Mouse (Mus musculus) midbrain, embryonic 15.5 days (tissue): ENCODE measurements at regions not wholly inside any gene's neighbourhood (a gene's known extent, or its start where the extent isn't known, plus 50 kb on each side); places are given as distances from the start of the nearest gene placed in this dataset.

ENCODE experiments used
- ATAC-seq: fragments of 200-750 bp; cut with Nextera tagmentation; replicated peaks from 2 replicates; pipeline ENCODE4 v1.8.0; 2017; ENCODE audit warnings: moderate TSS enrichment
- H3K27ac ChIP-seq: fragments of 300-500 bp; sonication (generic); 2 replicates; pipeline ENCODE4 v1.5.1; 2015; ENCODE audit warnings: mild to moderate bottlenecking, inconsistent platforms
- H3K27me3 ChIP-seq: fragments of 300-500 bp; sonication (generic); replicated peaks from 2 replicates; pipeline ENCODE4 v1.6.1; 2015; ENCODE audit warnings: inconsistent platforms
- H3K36me3 ChIP-seq: fragments of 300-500 bp; sonication (generic); replicated peaks from 2 replicates; pipeline ENCODE4 v1.6.1; 2015; ENCODE audit warnings: inconsistent platforms
- H3K4me1 ChIP-seq: fragments of 300-500 bp; sonication (generic); 2 replicates; pipeline ENCODE4 v1.6.1; 2015; ENCODE audit warnings: inconsistent platforms
- H3K4me2 ChIP-seq: fragments of 300-500 bp; sonication (generic); 2 replicates; pipeline ENCODE4 v1.6.1; 2015; ENCODE audit warnings: inconsistent platforms, mild to moderate bottlenecking, moderate library complexity
- H3K4me3 ChIP-seq: fragments of 300-500 bp; sonication (generic); 2 replicates; pipeline ENCODE4 v1.5.1; 2015; ENCODE audit warnings: mild to moderate bottlenecking, inconsistent platforms
- H3K9ac ChIP-seq: fragments of 300-500 bp; sonication (generic); 2 replicates; pipeline ENCODE4 v1.6.1; 2015; ENCODE audit warnings: mild to moderate bottlenecking, inconsistent platforms
- H3K9me3 ChIP-seq: fragments of 300-500 bp; sonication (generic); 2 replicates; pipeline ENCODE4 v1.6.1; 2016; ENCODE audit warnings: inconsistent platforms
- WGBS: fragments of 180-500 bp; shearing (Covaris S2); methylation state at CpG from one replicate; pipeline ENCODE4 v1.1.7; 2015; ENCODE audit warnings: mixed read lengths; 5-methylcytosine and 5-hydroxymethylcytosine counted together

- Histone ChIP-seq H3K27me3 (no peaks in the 10 kb centered on the region), H3K9ac (peak overlapping the region; percentile 43), H3K36me3 (no peaks in the 10 kb centered on the region), H3K9me3 (no peaks in the 10 kb centered on the region), H3K4me2 (peak overlapping the region; percentile 76), H3K4me3 (peak overlapping the region; percentile 42), H3K4me1 (peaks cover 4% of the 10 kb centered on the region), H3K27ac (peak overlapping the region; percentile 51)
- 10% methylated on average over 22 of the region's 22 CpGs for WGBS
- ATAC-seq, result peak; percentile 96
Observed at GRCm38 (mm10) chr14:100477595-100478380, 193.3 kb upstream of the Klf12 start.

- 83% methylated on average over 3 of the region's 3 CpGs for WGBS
- H3K9ac ChIP-seq, result no peak overlapping the region
- H3K27me3 ChIP-seq, result no peaks in the 10 kb centered on the region
- no peak overlapping the region for H3K4me3 ChIP-seq
- H3K36me3 ChIP-seq, result no peaks in the 10 kb centered on the region
- no peaks in the 10 kb centered on the region for H3K9me3 ChIP-seq
- no peak overlapping the region for H3K27ac ChIP-seq
- no peak for ATAC-seq
- H3K4me1 ChIP-seq, result no peaks in the 10 kb centered on the region
- H3K4me2 ChIP-seq, result no peak overlapping the region
Observed at GRCm38 (mm10) chr14:100468311-100468710, 183.8 kb upstream of the Klf12 start.

DNA sequence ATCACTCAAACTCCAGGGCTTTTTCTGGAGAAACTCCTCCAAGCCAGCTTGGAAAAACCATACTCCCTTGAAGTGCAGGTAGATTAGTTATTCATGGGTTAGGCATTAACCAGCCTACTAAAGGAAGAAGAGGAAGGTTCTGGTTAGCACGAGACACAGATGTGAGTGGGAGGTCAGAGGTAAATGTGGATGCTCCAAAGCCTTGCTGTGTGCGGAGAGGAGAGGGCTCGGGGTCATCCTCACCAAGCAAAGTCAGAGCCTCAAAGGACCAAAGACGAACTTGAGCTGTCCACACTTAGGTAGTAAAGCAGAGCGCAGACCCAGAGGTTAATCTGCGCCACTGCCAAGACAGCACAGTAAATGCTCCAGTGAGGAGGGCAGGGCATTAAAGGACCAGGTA lies 177.8 kb upstream of the Klf12 start:
- Histone ChIP-seq H3K4me2 (no peak overlapping the region), H3K27ac (peak overlapping the region; percentile 57), H3K4me3 (no peak overlapping the region), H3K9ac (no peak overlapping the region), H3K27me3 (no peaks in the 10 kb centered on the region), H3K4me1 (peaks cover 39% of the 10 kb centered on the region), H3K36me3 (no peaks in the 10 kb centered on the region), H3K9me3 (no peaks in the 10 kb centered on the region)
- no peak for ATAC-seq
- WGBS, result 89% methylated on average over 6 of the region's 6 CpGs

GRCm38 (mm10) chr14:100461141-100462043 lies 176.9 kb upstream of the Klf12 start:
- Histone ChIP-seq H3K4me1 (peaks cover 39% of the 10 kb centered on the region), H3K27me3 (no peaks in the 10 kb centered on the region), H3K36me3 (no peaks in the 10 kb centered on the region), H3K27ac (peak overlapping the region; percentile 78), H3K4me2 (peak overlapping the region; percentile 40), H3K9me3 (no peaks in the 10 kb centered on the region), H3K4me3 (0 out of 2 replicates have a peak overlapping the region, but pooled peaks have one; percentile 3), H3K9ac (no peak overlapping the region; the same call in 1 of the 2 replicates)
- 18% methylated on average over 12 of the region's 12 CpGs for WGBS
- ATAC-seq, result peak; percentile 93

- no peaks in the 10 kb centered on the region for H3K36me3 ChIP-seq
- no peak; the same call in 1 of the 2 replicates for ATAC-seq
- 10% methylated on average over 8 of the region's 8 CpGs for WGBS
- H3K9me3 ChIP-seq, result no peaks in the 10 kb centered on the region
- no peaks in the 10 kb centered on the region for H3K27me3 ChIP-seq
- peak overlapping the region; percentile 23 for H3K4me3 ChIP-seq
- peak overlapping the region; percentile 87 for H3K27ac ChIP-seq
- H3K4me1 ChIP-seq, result peaks cover 39% of the 10 kb centered on the region
- H3K4me2 ChIP-seq, result peak overlapping the region; percentile 51
- peak overlapping the region; percentile 13; the same call in 1 of the 2 replicates for H3K9ac ChIP-seq
Observed at GRCm38 (mm10) chr14:100459601-100460290, 175.3 kb upstream of the Klf12 start.

DNA sequence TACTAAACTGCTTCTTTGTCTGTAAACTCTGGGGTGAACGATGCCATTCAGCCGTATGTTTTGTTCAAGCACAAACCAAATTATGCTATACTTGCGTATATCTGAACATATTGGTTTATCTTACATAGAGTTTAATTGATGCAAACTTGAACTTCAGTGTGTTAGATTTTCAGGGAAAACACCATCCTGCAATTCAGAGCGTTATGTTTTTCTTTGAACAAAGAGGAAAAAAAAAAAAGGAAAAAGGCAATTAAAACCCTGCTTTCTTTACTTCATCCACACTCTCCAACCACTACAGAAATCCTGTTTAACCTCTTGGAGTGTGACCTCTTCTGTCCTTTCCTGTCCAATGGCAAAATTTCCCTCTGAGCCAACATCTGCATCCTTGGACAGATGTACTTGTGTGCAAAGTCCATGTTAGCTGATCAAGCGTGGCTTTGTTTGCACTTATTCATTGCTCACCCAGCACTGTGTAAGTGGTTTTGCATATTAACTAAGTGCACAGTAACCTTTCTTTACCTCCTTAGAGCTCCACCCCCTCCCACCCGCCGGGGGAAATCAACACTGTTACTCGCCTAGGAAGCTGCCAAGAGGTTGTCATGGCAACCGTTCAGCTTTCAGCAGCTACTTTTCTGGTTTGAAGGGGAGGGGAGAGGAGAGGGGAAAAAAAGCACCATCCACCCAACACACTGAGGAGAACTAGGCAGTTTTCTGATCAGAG lies 174.4 kb upstream of the Klf12 start:
- ATAC-seq, result peak; percentile 87
- 4% methylated on average over 9 of the region's 9 CpGs for WGBS
- Histone ChIP-seq H3K4me3 (peak overlapping the region; percentile 23), H3K9me3 (no peaks in the 10 kb centered on the region), H3K27ac (peak overlapping the region; percentile 87), H3K36me3 (no peaks in the 10 kb centered on the region), H3K4me1 (peaks cover 39% of the 10 kb centered on the region), H3K9ac (peak overlapping the region; percentile 13; the same call in 1 of the 2 replicates), H3K27me3 (no peaks in the 10 kb centered on the region), H3K4me2 (peak overlapping the region; percentile 51)

DNA sequence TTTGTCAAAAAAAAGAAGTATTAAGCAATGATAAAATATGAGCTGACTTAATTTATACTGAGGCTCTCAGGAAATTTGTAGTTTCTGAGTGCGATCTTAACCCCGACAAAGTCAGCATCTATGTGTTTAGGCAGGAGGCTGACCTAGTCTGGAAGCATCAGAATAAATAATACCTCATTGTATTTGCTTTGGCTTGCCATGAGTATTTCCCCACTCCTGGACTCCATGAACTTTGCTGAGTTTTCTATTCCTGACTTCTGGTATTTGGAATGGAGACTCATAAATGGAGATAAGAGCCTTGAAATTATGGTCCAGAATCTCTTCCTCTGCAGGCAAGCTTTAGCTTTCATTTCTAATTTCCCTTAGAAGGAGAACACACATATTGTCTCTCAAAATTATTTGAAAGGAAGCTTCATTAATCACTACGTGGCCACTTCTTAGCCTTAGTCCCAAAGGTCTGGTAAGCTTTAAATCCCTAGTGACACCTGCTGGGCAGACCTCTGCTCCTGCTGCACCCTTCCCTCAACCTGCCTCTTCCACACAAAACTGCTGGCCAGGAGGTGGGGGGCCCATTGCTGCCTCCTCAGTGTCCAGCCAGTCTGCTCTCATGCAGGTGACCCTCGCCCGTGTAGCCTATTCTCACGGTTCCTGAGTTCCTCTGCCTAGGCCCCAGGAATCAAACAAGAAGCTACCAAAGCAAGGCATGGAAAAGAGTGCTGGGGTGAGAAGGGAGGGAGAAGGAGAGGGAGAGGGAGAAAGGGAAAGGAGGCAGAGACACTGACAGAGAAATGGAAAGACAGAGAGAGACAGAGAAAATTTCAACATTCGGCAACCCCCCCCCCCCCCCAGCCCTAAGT lies 173.6 kb upstream of the Klf12 start:
- Histone ChIP-seq H3K4me2 (peak overlapping the region; percentile 17; the same call in 1 of the 2 replicates), H3K4me3 (no peak overlapping the region), H3K36me3 (no peaks in the 10 kb centered on the region), H3K27me3 (no peaks in the 10 kb centered on the region), H3K27ac (peak overlapping the region; percentile 87), H3K9ac (no peak overlapping the region), H3K9me3 (no peaks in the 10 kb centered on the region), H3K4me1 (peaks cover 39% of the 10 kb centered on the region)
- ATAC-seq, result no peak
- WGBS, result 29% methylated on average over 7 of the region's 7 CpGs

GRCm38 (mm10) chr14:100446130-100446529 lies 161.7 kb upstream of the Klf12 start:
- H3K27ac ChIP-seq, result no peak overlapping the region
- no peak for ATAC-seq
- 89% methylated on average over 1 of the region's 1 CpGs for WGBS
- no peaks in the 10 kb centered on the region for H3K4me1 ChIP-seq
- H3K27me3 ChIP-seq, result no peaks in the 10 kb centered on the region
- H3K9me3 ChIP-seq, result no peaks in the 10 kb centered on the region
- H3K4me3 ChIP-seq, result no peak overlapping the region
- H3K4me2 ChIP-seq, result no peak overlapping the region
- H3K36me3 ChIP-seq, result no peaks in the 10 kb centered on the region
- H3K9ac ChIP-seq, result no peak overlapping the region

DNA sequence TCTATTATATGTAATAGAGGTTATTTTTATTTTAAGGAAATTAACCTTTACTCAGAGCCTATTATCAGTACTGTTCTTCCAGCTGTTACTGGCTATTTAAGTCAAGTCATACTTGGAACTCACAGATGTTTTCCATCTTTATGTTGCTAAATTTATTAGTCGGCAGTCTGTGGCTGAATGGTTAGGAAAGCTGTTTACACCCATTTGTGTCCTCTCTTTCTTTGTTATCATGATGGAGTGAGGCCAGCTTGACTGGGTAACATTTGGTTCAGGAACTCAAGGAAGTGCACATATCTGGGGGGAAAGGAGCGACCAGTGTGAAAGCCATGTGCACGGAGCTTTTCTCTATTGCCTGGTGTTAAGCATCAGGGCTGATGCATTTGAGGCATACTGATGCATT lies 160.4 kb upstream of the Klf12 start:
- Histone ChIP-seq H3K27me3 (no peaks in the 10 kb centered on the region), H3K9me3 (no peaks in the 10 kb centered on the region), H3K27ac (no peak overlapping the region), H3K36me3 (no peaks in the 10 kb centered on the region), H3K4me1 (no peaks in the 10 kb centered on the region), H3K4me3 (no peak overlapping the region), H3K9ac (no peak overlapping the region), H3K4me2 (no peak overlapping the region)
- ATAC-seq, result no peak
- 88% methylated on average over 3 of the region's 3 CpGs for WGBS

GRCm38 (mm10) chr14:100444099-100444498 lies 159.6 kb upstream of the Klf12 start:
- no peak overlapping the region for H3K9ac ChIP-seq
- H3K4me3 ChIP-seq, result no peak overlapping the region
- H3K27ac ChIP-seq, result no peak overlapping the region
- no peaks in the 10 kb centered on the region for H3K27me3 ChIP-seq
- no peak overlapping the region for H3K4me2 ChIP-seq
- H3K36me3 ChIP-seq, result no peaks in the 10 kb centered on the region
- WGBS, result 73% methylated on average over 2 of the region's 2 CpGs
- no peak for ATAC-seq
- no peaks in the 10 kb centered on the region for H3K9me3 ChIP-seq
- H3K4me1 ChIP-seq, result no peaks in the 10 kb centered on the region

DNA sequence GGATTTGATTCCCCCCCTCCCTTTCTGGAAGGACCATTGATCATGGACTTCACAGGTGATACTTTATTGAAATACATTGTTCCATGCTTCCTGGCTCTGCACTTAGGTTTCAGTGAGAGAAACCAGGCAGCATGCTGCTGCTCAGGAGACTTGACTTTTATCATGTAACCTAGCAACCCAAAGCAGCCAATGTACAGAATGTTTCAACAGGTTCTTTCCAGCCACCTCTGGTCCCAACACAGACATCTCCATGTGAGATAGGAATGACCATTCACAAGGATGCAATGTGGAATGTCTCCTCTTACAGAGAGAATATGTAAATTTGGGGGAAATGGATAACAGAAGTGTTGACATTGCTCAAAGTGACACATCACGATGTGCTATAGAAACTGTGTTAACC lies 153.1 kb upstream of the Klf12 start:
- ATAC-seq, result no peak

More for the DNA sequence above, 153.1 kb upstream of the Klf12 start:
- no peak overlapping the region for H3K4me2 ChIP-seq
- H3K27ac ChIP-seq, result no peak overlapping the region
- H3K9ac ChIP-seq, result no peak overlapping the region
- no peaks in the 10 kb centered on the region for H3K4me1 ChIP-seq
- H3K36me3 ChIP-seq, result no peaks in the 10 kb centered on the region
- no peaks in the 10 kb centered on the region for H3K9me3 ChIP-seq
- 81% methylated on average over 1 of the region's 1 CpGs for WGBS
- no peaks in the 10 kb centered on the region for H3K27me3 ChIP-seq
- no peak overlapping the region for H3K4me3 ChIP-seq
